Mouse (Mus musculus) heart, postnatal 0 days (tissue): ENCODE data around the gene Gpr37l1.

ENCODE experiments used
- CTCF ChIP-seq: IDR thresholded peaks from 2 replicates; pipeline ENCODE4 v1.5.1; 2016; ENCODE audit warnings: antibody characterized with exemption, control low read depth, low read depth
- EP300 ChIP-seq: IDR thresholded peaks from 2 replicates; pipeline ENCODE4 v1.6.1; 2016; ENCODE audit warnings: antibody characterized with exemption, low read depth

- TF ChIP-seq EP300 (no peak), CTCF (no peak)
Observed at GRCm38 (mm10) chr1:135170299-135170698, 2.8 kb upstream of the Gpr37l1 start.
